Mouse (Mus musculus): ENCODE measurements around the gene Epha3.

The Epha3 gene

DNA sequence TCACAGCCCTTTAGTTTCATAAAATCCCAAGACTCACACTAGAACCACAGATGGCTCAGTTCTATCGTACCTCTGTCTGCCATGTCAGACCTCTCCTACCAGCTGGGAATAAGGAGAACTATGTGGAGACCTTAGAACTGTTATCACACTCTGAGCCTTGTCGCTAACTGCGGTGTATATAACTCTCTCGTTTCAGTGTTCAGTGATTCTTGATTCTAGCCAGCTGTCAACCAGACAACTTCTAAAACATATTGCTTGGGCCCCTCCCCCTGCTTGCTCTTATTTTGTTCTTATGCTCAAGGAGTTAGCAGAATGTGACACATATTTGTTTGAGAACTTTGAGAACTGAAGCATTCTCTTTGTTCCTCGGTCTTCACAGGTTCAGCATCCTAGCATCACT lies 83.8 kb downstream of the Epha3 start:
- 75% methylated on average over 5 of the region's 5 CpGs for WGBS

DNA sequence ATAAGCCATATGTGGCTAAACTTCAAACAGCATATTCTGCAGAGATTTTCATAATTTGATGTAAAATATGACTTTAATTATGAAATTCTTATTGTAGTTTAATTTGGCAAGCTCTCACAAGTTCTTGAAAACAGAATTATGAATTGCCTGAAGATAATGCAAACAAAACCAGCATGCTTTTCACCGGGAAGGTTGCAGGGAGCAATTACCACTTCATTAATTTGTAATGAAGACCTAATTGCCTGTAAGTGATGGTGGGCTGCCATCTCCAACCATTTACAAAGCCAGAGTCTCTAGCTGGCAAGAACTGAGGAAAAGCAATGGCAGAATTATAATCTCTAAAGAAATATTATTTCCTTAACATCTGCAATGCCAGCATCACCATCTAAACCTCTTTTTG lies 86.2 kb downstream of the Epha3 start:
- 43% methylated on average over 1 of the region's 1 CpGs for WGBS

DNA sequence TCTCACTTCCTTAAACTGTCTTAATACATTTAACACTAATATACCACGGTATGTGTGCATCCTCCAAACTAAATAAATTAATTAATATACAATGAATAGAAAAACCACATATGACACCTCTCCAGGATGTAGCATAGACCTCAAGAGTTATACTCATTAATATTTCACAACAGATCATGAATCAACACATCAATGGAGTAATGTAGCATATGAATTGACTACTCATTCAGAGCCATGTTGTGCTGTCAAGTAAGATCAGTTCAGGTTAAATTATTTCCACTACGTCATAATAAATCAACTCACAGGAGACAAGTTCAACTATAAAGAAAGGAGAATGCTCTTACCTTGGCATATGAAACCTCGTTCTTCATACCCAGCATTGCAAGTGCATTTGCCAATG lies 91.4 kb downstream of the Epha3 start:
- 92% methylated on average over 3 of the region's 3 CpGs for WGBS

DNA sequence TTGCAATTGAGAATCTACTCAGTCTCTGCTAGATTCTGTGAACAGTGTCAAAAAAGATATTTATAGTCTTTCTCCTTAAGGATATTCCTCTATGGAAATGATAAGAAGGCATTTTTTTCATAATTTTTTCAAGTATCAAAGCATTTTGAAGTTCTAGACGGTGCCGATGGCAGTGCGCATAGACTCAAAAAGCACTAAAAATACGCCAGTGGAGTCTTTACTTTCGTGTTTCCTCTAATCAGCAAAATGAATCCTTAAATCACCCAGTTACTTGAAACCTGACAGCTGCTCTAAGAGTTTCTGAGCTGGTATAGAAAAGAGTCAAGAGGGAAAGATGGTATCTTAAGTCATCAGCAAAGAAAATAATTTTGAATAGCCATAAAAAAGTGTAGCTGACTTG lies 96.4 kb downstream of the Epha3 start:
- WGBS: 50% methylated on average over 5 of the region's 5 CpGs

DNA sequence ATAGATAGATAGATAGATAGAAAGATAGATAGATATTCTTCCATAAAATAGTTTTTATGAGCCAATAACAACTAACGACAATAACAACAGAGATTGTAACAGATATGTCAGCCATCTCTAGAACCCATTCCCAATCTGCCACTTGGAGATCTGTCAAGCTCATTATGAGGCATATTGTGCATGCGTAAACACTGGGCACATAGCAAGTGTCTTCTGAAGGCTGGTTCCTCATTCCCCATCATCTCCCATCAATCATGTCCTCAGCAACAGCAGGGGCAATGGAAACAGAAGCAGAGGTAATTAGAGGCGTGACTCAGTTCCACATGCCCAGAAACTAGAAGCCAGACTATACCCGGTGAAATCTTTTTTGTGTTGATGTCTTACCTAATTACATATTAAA lies 102.8 kb downstream of the Epha3 start:
- WGBS: 75% methylated on average over 4 of the region's 4 CpGs

DNA sequence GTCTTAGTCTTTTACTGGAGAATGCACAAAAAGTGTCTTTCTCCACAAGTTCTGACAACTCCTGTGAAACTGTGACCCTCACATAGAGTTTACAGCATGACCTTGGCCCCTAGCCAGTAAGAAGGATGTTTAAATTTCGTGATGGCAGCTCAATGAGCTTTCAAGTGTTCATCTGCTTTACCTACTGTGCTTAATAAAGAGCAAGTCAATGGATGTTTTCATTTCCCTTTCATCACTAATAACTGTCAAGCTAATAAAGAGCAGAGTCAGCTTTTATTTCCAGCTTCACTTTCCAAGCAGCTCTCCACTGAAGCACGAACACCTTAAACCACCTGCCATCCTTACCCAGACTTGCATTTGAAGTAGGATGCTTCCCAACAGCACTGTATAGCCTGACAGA lies 103.9 kb downstream of the Epha3 start:
- WGBS: 49% methylated on average over 2 of the region's 2 CpGs

DNA sequence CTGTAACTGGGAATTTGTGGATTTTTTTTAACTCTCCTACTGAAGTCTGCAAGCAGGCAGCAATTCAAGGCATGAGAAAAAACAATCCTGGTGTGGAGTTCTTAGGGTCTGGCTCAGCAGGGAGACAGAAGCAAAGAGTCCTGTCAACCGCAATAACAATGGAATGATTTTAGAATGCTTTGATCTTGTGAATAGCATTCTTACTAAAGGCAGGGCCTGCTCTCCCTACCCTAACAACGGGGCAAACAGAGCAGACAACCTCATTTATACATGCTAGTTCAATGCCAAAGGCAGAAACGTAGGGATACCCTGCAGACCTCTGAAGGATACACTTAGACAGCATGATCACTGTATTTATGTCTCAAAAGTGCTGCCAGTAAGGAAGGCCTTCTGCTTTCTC lies 110.9 kb downstream of the Epha3 start:
- 32% methylated on average over 3 of the region's 3 CpGs for WGBS

DNA sequence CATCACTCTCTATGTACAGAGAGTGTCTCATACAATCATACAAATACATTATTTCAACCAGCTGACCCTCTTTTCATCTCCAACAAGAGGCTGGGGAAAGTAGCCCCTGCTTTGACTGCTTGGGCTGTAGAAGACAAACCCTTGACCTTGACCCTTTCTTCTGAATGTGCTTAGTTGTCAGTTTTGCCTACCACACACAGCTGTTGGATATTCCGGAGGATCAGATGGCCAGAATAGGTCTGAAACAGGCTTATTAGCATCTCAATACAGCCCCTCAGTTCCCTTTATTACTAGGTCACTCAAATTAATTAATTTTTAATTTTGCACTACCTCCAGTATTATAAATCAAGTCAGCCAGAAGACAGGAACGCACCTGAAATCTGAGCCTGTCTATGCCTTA lies 116.2 kb downstream of the Epha3 start:
- WGBS: 74% methylated on average over 2 of the region's 2 CpGs

DNA sequence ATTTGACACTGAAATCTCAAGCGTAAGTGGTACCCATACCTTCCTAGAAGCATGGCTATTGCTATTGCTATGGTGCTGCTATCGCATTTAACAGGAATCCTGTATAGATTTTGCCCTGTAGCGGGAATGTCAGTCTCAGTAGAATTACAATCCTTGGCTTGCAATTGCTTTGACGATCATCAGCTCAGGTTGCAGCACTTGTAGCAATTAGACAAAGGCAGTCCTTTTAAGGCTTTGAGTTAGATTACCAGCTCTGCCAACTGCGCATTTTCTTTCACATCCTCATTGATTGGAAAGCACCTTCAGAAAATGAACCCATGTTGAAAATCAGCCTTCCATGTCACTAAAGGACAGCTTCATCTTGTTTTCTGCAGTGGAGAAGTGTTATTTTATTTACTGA lies 118.5 kb downstream of the Epha3 start:
- WGBS: 70% methylated on average over 5 of the region's 5 CpGs

DNA sequence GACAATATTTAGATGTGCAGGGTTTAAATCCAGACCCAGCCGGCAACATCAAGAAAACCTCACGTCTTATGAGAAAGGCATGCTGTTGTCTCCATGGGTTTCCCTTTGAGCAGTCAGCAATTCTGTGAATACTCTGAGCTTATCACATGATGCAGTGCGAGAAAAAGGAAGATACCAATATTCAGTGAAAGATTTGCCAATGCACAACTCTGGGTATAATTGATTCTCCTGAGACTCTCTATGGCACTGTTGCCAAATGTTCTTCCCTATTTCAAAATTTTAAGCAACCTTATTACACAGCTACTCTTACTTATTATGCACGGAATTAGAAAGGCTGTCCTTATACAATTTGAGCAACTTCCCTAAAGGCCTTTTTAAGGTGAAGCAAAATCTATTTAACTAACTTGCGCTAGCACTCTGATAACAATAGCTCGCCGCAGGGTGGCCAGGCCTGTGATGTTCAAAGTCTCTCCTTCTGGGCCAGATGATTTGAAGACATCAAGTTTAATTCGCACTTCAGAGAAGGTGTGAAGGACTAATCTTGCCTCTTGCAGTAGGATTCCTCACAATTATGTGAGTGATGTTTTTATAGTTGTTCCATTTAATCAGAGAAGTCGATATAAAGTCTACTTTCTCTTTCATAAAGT lies 120.6 kb downstream of the Epha3 start:
- 60% methylated on average over 9 of the region's 9 CpGs for WGBS

DNA sequence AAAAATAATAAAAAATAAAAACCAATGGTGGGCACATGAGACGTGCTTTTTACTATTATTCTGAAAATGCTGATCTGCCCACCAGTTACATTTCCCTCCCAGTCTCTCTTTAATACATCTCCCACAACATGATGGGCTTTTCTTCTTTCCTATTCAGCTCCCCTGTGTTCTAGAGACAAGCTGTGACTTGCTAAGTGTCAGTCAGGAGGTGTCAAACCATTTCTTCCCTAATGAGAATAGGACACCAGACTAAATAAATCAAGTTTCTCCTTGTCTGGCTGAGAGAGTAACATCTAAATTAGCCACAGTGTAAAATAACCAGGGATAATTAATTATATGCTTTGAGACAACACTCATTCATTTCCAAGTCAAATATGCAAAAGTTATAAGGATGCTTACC lies 144.7 kb downstream of the Epha3 start:
- 72% methylated on average over 1 of the region's 1 CpGs for WGBS

DNA sequence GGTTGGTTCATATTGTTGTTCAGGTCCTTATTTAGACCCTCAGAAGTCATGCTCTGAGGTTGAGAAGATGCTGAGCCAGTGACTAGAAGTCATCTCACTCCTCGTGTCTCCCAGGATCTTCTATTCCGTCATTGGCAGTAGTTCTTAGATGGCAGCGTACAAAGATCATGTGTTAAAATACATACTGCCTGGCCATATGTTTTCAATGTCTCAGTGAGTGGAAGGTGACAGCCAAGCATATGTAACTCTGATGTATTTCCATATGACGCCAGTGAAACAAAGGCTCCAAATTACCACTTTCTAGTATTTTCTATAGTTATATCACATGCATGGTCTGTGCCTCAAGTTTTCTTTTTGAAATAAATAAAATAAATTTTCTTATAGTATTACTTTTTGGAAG lies 146.7 kb downstream of the Epha3 start:
- WGBS: 71% methylated on average over 4 of the region's 4 CpGs

DNA sequence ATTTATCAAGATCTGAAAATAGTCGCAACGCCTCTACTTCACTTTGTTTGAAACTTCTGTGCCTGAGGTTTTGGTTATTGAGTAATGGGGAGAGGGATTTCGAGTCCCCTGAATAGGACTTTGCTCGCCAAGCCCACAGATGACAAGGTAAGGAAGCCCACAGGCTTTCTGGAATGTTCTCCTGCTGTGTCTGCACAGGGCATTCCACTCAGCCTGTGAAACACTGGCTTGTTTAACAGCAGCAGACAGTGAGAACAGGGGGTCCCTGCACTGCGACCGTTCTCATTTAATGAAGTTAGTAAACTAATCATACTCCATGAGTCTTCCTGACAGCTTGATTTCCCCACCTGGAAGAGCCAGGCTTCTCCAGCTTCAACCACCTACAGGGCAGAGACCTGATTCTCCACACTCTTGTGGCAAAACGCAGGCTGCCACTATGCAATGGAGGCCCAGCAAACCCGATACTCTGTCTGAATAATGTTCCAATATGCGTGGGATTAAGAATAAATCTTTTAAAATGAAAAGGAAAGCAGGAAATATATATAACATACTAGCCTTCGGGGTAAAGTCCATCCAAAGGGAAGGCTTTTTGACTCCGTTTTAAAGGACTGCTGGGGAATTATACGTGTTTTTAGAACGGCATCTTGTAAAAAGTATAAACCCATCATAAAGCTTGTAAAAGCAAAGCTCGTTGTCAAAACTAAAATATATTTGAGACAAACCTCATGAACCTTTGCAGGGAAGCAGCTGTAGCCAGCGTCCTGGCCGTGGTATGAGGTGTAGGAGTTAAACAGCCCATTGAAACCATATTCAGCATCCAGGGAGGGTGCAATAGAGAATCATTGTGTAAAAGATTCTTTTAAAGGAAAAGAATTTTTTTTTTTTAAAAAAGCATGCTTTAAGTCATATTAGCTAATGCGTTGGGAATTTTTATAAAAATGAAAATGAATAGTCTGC lies 156.8 kb downstream of the Epha3 start:
- 81% methylated on average over 17 of the region's 17 CpGs for WGBS

DNA sequence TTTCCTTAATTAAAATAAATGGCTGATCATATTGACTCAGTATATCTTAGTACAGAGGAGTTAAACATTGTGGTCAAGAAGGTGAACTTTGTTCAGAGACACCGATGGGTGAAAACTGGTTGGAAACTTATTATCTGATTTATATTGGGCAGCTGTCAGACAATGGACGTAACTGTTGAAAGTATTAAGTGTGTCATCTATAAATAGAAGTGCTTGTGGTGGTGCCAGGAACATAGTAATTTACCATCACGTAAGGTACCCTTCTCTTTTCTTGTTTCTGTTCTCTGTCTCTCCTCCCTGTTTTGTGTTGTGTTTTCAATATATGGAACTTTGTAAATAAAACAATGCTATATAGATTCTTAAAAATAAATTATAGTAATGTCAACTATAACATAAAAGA lies 174.6 kb downstream of the Epha3 start:
- 81% methylated on average over 3 of the region's 3 CpGs for WGBS

DNA sequence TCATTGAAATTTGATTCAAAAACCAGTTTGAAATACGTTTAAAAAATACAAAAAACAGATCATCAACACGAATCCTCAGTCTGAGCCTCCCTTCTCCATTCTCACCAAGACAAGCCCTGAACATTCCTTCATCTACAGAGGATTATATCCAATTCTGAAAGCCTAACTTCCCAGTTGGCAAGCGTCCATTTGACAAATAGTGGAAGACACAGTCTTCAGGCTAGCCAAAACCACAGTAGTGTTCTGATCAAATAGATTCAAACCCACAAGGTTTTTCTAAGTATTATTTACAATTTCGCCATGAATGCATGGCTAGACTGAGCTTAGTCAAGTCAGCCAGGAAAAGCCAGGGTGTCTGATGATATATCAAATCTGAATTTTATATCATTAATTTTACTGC lies 179.8 kb downstream of the Epha3 start:
- 80% methylated on average over 4 of the region's 4 CpGs for WGBS

DNA sequence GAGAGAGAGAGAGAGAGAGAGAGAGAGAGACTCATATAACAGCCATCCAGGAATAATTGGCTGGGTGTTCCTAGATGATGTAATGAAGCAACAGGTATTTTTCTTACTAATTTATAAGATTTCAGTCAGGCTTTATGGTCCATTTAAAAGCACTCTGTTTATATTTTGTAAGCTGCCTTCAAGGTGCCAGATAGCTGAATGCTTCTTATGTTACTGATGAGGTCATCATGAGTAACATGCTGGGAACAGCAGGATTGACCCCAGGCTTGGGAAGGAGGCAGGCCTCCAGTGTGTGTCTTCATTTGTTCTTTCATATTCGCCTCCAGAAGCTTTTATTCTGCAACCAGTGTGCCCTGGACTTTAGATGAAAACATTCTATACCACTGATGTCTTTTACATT lies 189.5 kb downstream of the Epha3 start:
- 43% methylated on average over 1 of the region's 1 CpGs for WGBS

DNA sequence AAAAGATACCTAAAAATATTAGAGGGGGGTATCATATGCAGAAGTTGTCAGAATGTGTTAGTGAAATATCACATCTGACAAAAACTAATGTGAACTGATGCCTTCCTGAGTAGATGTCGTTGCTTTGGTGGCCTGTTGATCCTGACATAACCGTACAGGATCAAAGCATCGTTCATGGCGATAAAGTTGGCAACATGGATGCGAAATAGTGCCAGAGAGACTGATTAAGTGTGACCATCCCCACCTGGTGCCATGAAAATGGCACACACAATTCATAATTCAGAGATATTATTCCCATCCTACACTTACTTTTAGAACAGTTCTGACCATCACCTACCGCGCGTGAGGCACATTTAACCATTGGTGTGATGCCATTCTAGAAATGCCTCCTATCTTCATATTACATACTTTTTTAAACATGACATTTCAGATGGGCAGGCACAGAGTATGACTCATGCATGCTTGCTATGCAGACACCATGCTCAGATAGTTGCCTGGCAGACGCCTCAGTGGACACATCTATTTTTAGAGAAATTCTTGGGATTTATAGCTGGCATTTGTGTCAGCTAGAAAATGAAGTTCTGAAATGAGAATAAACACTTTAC lies 190.6 kb downstream of the Epha3 start:
- 69% methylated on average over 9 of the region's 9 CpGs for WGBS

DNA sequence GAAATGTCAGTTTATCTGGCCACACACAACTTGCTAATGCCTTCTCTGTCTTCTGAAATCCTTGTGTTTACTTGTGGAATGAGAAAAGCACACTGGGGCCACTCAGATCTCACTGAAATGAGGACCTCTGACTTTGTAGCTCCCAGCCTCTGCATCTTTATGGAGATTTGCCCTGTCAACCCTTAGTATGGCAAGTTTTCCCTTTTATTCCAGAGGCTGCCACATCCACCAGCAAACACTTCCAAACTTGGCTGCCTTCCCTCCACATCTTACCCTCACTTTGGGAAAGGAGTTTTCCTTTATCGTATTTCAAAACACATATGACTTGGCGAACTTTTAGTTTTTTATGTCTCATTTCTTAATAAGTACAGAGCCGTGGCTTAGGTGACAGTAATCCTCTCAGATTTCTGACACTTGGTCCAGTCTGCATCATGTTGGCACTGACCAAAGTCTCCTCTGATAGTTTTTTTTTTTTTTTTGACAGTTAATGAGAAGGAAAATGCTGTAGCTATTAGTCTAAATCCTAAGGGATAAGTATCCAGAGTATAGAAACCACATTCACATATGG lies 198.0 kb downstream of the Epha3 start:
- WGBS: 71% methylated on average over 3 of the region's 3 CpGs

DNA sequence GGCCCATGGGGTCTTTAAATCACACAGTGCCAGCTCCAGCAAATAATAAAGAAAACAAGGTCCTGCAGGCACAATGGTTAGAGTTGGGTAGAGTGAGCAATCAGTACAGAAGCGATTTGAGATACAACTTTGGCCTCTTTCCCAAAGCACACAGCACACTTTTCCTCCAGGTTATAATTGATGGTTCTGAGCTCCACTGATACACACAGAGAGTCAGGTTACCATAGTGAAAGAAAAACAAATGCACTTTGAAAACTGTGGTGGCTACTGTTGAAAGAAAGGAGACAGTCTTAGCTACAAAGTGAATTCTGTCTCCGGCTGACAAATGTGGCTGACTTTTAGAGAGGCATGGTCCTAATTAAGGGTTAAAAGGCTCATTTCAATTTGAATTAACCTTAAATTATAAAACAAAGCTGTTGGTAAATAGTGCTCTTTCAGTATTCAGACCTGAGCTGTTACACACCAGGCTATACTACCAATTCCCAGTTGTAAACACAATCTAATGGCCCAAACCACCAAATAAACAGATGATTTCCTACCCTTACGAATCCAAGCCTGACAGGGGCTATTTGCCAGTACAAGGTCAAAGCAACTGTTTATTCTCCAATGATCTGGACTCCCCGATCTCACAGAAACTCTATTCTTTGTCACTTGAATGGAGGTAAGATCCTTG lies 205.5 kb downstream of the Epha3 start:
- 56% methylated on average over 4 of the region's 4 CpGs for WGBS

DNA sequence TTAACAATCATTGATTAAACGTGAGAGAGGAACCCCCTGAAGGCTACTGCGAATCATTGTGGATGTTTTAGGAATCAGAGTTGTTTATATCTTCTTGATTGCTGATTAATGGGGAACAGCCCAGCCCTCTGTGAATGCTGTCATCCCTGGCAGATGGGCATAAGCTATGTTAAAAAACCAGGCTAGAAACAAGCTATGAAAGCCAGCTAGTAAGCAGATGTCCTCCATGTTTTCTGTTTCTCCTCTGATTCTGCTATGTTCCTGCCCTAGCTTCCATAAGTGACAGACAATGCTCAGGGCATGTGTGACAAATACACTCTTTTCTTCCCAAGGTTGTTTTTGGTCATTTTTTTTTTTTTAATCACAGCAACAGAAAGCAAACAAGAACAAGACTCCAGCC lies 206.2 kb downstream of the Epha3 start:
- WGBS: 71% methylated on average over 2 of the region's 2 CpGs

DNA sequence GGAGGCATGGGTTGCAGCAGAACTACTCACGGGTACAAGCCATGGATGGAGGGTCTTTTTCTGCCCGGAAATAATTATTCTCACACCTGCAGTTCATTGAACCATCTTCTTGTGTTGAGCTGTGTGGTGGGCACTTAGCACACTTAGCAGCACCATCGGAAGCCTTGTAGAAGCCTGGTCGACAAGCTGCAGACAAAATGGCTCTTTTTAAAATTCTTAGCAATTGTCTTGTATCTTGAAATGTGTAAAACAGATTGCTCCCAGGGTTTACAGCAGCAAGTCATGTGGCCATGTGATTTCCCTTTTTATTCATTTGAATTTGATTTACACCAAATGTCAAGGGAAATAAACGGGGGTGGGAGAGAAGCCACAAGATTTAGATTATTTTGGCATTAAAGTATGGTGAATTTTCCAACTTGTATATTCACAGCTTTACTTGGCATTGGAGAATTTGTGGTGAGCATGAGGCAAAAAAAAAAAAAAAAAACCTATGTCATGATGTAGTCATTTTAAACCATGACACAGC lies 210.5 kb downstream of the Epha3 start:
- 55% methylated on average over 5 of the region's 5 CpGs for whole genome bisulfite sequencing

DNA sequence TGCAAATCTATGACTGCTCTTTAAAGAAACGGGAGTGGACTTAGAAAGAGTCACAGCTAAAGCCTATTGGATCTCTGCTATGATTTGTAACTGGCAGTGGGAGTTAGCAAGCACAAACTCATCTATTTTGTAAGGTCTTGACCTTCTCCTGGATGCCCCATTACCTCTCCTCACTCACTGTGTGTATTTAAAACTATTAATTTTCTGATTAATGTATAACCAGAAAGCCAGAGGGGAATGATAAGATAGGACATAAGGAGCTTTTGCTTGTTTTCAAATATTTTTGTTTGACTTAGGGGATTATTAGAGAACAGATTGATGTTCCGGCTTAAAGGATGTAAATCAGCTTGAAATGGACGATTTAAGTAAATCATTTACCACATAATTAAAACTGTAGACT lies 213.2 kb downstream of the Epha3 start:
- 93% methylated on average over 3 of the region's 3 CpGs for WGBS

All from cerebral cortex, adult 2 months (tissue).